Mouse (Mus musculus) adrenal gland (tissue): ENCODE results near the gene A430005L14Rik.
"Not testable (repeated sequence)": the region's sequence is repeated elsewhere in the genome, so short reads cannot be mapped to it uniquely, and the experiment has no call there.

Experiments
- intact Hi-C: fragments of 180-260 bp; cut with DNase I; formaldehyde crosslinking; loops from one replicate; pipeline ENCODE4 v1.15.1; 2025
- long read RNA-seq, 2 experiments: library from polyadenylated mRNA; unstranded; transcript quantifications; one replicate each; pipeline ENCODE4 v2.0.0; 2020; ENCODE audit warnings: borderline replicate concordance in 1 of 2; ENCODE audit not compliant: insufficient replicate concordance in 1 of 2

The A430005L14Rik gene
- long read RNA-seq, experiment 1, transcript A430005L14Rik-207 (4 exons, 940 nt), result minor isoform, 8 of 29 reads
- long read RNA-seq, experiment 1, transcript A430005L14Rik-201 (4 exons, 1,098 nt), result major isoform, 19 of 29 reads
- long read RNA-seq, experiment 1, partial matches to known transcripts, result 2 of 29 reads
- long read RNA-seq, experiment 1, other reads (novel, unspliced or antisense), result 0 of 29 reads
- long read RNA-seq, experiment 2, transcript A430005L14Rik-201 (4 exons, 1,098 nt), result major isoform, 21 of 25 reads
- long read RNA-seq, experiment 2, partial matches to known transcripts, result 2 of 25 reads
- long read RNA-seq, experiment 2, other reads (novel, unspliced or antisense), result 0 of 25 reads

GRCm38 (mm10) chr4:153956569-153957405 lies at the start of gene A430005L14Rik:
A430005L14Rik (plus strand) TSS chr4:153957237.
- intact Hi-C loops, result no loop called here

DNA sequence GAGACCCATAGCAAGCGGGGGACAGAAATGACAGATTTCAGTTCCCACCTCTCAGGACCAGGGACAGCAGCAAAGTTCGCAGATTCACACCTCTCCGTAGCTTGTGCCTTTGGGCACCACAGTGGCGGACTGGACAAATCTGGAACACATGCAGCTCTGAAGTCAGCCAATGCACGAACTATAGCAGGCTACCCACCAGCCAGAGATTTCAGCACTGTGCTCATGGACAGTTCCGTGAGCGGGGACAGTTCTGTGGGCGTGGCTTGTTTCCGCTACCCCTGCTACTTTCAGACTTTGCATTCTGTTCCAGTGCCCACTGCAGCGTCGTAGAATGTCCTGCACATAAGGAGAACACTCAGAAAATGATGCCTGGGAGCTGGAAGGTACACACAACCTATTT lies 49.5 kb upstream of the A430005L14Rik start:
- intact Hi-C loops, result no loop called here

DNA sequence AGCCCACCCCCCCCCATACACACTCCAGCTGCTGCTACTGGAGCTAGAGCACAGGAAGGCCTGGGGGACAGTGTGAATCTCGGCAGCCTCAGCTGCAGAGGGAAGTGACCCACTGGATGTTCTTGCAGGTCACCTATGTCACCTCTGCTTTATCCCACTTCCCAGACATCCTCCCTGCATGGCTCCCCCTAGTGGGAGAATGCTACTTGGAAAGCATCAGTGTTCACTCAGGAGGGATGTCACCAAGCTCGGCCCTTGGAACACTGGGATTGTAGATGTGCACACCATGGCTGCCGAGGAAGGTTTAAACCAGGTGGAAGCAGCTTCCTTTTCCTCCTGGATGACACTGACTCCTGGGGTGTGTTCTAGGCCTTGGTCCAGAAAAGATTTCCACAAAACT lies 43.4 kb upstream of the A430005L14Rik start:
- intact Hi-C loops, result no loop called here

DNA sequence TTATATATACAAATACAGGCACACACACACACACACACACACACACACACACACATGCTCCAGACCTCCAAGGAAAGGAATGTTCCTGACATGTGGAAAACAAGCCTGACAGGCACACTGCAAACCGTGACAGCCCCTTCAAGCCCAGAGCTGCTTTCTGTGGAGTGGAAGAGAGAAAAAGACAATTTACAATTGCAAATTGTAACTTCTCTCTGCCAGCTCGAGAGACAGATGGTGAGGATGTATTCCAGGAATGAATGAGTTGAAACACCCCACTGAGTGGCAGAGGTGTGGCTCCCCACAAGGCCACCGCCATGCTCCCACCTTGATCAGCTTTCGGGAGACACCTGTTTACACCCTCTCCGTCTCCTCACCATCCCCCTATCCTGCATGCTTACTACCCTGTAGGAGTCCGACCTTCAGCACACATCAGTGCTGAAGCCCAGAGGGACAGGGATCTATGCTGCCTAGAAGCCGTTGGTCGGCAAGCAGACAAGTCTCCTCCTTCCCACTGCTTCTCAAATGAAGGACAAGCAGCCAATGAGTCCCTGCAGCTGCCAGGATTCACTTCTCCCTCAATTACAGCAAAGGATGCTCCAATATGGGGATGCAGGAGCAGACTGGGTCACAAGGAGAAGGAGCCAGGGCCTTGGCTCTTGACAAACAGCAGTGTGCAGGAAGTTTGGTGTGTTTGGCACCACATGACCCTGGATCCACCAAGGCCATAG lies 39.1 kb upstream of the A430005L14Rik start:
- intact Hi-C loops, result no loop called here

- intact Hi-C loops, result no loop called here
Observed at GRCm38 (mm10) chr4:153920517-153921233, 36.4 kb upstream of the A430005L14Rik start.

GRCm38 (mm10) chr4:153922090-153922489 lies 34.9 kb upstream of the A430005L14Rik start:
- intact Hi-C loops, result not testable (repeated sequence)

- intact Hi-C loops, result no loop called here
Observed at GRCm38 (mm10) chr4:153928772-153929299, 28.2 kb upstream of the A430005L14Rik start.

DNA sequence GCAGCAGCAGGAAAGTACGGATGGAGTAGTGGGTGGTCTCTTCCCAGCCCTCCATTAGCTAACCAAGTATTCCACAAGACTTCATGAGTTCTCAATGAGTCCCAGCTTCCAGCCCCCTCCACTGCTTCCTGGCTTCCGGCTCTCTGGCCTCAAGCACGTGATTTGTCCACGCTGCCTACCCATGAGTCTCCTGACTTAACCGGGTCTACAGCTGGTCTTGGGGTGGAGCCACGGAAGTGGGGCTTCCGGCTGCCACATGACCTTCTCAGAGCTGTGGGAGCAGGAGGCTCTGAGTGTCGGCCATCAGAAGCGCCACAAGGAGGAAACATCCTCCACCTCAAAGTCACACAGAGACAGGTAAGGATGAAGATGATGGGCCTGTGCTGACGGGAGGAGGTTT lies 27.6 kb upstream of the A430005L14Rik start:
- intact Hi-C loops, result no loop called here

DNA sequence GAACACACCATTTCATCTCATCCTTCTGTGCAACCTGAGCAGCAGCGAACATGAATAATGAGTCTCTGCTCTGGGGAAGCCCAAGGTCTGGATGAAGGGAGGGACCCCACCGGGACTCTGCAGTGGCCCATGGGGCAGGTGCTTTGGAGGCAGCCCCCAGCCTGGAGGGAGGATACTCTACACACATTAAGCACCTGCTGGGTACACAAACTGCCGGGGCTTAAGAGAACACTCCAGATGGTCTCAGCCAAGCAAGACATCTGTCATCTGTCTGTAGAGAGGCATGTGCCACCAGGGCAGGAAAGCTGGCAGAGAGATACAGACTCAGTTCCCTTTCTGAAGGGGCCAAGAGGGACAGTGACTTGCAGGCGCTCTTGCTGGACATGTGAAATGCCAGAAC lies 27.1 kb upstream of the A430005L14Rik start:
- intact Hi-C loops, result no loop called here

GRCm38 (mm10) chr4:153943243-153943642 lies 13.8 kb upstream of the A430005L14Rik start:
- intact Hi-C loops, result no loop called here

GRCm38 (mm10) chr4:153944261-153944660 lies 12.8 kb upstream of the A430005L14Rik start:
- intact Hi-C loops, result no loop called here

DNA sequence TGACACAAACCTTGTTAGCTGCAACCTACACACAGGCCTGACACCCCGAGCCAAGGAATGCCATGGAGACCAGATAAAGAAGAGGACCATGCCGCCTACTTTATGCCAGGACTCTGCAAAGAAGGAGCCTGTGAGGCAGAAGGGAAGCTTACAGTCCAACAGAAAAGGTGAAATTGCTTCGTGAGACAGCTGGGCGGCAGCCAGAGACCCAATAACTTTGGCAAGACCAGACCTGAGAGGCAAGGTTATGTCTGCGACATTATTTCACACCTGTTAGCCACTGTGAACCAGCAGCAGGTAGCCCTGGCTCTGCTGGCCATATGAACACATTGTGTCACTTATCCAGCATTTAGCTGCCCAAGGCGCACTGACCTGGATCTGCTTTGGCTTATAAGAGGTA lies 11.3 kb upstream of the A430005L14Rik start:
- intact Hi-C loops, result no loop called here

DNA sequence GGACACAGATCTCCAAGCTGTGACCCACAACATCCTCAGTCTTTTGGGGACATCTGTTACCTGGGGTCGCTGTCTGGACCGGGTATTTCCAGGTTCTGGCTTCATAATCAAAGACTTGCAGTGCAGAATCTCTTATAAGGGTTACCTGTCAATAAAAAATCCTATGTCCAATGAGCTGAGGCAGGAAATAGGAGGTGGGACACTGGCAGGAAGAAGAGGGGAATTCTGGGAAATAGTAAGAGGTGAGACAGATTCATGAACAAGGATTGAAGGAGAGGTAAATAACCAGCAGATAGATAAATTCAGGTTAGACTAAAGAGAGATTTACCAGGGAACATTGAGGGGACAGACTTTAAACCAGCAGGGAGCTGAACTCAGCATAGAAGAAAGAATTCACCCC lies 6.7 kb upstream of the A430005L14Rik start:
- intact Hi-C loops, result no loop called here

- intact Hi-C loops, result no loop called here
Observed at GRCm38 (mm10) chr4:153951150-153951549, 5.9 kb upstream of the A430005L14Rik start.

GRCm38 (mm10) chr4:153951692-153952091 lies 5.3 kb upstream of the A430005L14Rik start:
- intact Hi-C loops, result no loop called here

GRCm38 (mm10) chr4:153955651-153956050 lies 1.4 kb upstream of the A430005L14Rik start:
- intact Hi-C loops, result no loop called here

DNA sequence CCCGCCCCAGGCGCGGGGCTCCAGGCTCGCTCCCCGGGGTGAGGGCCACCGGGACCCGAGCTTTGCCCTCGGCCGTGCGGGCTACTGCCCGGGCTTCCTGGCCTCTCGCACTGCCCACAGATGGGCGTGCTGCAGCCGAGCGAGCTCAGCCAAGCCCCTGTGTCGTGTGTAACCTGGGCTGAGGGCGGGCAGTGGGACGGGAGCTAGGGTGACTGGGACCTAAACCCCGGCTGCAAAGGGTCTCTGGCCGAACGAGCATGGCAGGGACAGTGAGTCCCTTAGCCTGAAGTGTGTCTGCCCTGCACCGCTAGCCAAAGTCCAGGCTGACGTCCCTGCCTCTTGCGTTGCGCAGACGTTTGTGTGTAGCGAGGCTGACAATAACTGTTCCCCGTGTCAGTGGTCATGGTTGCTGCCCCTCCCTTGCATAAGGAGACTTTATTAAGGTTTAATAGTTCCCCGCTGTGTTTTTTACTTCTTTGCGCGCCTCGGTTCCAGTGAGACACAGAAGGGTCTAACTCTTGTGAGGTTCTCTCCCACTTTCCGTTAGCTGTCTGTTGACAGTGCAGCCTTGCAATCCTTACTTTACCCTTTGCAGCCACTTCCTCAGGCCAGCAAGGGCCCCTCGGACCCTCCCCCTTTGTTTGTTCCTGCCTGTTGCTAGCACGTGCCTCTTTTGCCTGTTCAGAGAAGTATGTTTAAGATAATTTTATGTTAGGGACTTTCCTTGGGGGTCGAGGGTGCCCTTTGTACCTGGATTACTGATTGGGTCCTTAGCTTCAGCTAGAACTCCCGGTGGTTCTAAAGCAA lies 610 bp downstream of the A430005L14Rik start:
- intact Hi-C loops, result no loop called here

GRCm38 (mm10) chr4:153962631-153963030 lies 5.6 kb downstream of the A430005L14Rik start:
- intact Hi-C loops, result no loop called here

DNA sequence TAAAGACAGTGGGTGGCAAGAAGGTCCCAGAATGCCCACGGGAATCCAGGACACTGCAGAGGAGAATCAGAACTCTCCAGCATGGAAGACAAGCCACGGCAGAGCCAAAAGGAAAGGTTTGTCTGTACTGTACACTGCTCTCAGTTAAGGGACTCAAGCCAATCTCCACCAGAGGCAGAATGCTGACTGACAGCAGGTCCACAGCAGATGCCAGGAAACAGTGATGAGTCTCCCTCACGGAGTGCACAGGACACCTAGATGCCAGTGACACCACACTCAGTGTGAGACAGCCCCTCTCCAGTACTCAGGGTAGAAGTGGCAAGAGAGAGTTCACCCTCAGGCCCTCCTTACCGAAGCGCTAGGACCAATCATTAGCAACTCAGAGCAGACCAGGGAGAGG lies 9.6 kb downstream of the A430005L14Rik start:
- intact Hi-C loops, result no loop called here

DNA sequence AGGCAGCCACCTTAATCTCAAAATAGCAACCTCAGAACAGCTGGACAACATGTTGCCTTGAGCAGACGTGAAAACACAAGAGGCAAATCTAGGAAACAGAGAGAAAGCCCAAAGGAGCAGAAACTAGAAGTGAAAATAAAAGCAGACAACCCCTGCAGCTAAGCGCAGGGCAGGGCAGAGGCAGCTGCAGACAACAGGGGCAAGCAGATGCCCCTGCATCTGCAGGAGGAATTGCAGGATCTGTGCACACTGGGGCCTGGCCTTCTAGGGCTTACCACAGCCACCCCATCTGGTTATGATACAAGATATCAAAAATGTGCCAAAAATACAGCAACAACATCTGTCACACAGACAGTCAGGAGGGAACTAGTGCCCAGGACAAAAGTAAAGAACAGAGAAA lies 10.5 kb downstream of the A430005L14Rik start:
- intact Hi-C loops, result no loop called here
